Mouse (Mus musculus) myocyte (in vitro differentiated cells): Measurements from ENCODE around the gene Dcx.

Experiments
- CEBPB ChIP-seq: IDR thresholded peaks from 2 replicates; pipeline ENCODE4 v1.6.1; 2011; ENCODE audit warnings: mild to moderate bottlenecking, moderate library complexity; ENCODE audit not compliant: poor library complexity, insufficient read depth, severe bottlenecking
- E2F4 ChIP-seq: IDR thresholded peaks from one replicate; pipeline ENCODE4 v1.6.1; 2011; ENCODE audit warnings: mild to moderate bottlenecking, control low read depth, moderate library complexity; ENCODE audit not compliant: insufficient read depth
- MAX ChIP-seq: IDR thresholded peaks from one replicate; pipeline ENCODE4 v1.6.1; 2011; ENCODE audit warnings: low read depth, mild to moderate bottlenecking, control low read depth
- MYOD1 ChIP-seq, 3 experiments: IDR thresholded peaks; one replicate each; pipeline ENCODE4 v1.6.1; 2011; ENCODE audit warnings: control low read depth in 2 of 3, low read depth in 2 of 3, mild to moderate bottlenecking in 2 of 3, moderate library complexity in 1 of 3; ENCODE audit not compliant: insufficient read length in 2 of 3, control insufficient read depth in 1 of 3
- POLR2A ChIP-seq: IDR thresholded peaks from one replicate; pipeline ENCODE4 v1.6.1; 2011; ENCODE audit warnings: low read depth, mild to moderate bottlenecking, control low read depth, moderate library complexity; ENCODE audit not compliant: insufficient read length
- POLR2AphosphoS2 ChIP-seq: IDR thresholded peaks from one replicate; pipeline ENCODE4 v1.6.1; 2011; ENCODE audit warnings: low read depth, control low read depth; ENCODE audit not compliant: insufficient read length
- REST ChIP-seq: IDR thresholded peaks from one replicate; pipeline ENCODE4 v1.6.1; 2011; ENCODE audit warnings: mild to moderate bottlenecking, control low read depth, moderate library complexity; ENCODE audit not compliant: insufficient read depth, insufficient read length
- SRF ChIP-seq: IDR thresholded peaks from one replicate; pipeline ENCODE4 v1.6.1; 2011; ENCODE audit warnings: low read depth; ENCODE audit not compliant: control insufficient read depth, insufficient read length
- TCF12 ChIP-seq: IDR thresholded peaks from one replicate; pipeline ENCODE4 v1.6.1; 2011; ENCODE audit warnings: mild to moderate bottlenecking, control low read depth; ENCODE audit not compliant: poor library complexity, insufficient read depth, severe bottlenecking
- TCF3 ChIP-seq: IDR thresholded peaks from one replicate; pipeline ENCODE4 v1.6.1; 2011; ENCODE audit warnings: low read depth, control low read depth; ENCODE audit not compliant: insufficient read length
- USF1 ChIP-seq: IDR thresholded peaks from one replicate; pipeline ENCODE4 v1.6.1; 2011; ENCODE audit warnings: low read depth, mild to moderate bottlenecking, control low read depth, moderate library complexity

DNA sequence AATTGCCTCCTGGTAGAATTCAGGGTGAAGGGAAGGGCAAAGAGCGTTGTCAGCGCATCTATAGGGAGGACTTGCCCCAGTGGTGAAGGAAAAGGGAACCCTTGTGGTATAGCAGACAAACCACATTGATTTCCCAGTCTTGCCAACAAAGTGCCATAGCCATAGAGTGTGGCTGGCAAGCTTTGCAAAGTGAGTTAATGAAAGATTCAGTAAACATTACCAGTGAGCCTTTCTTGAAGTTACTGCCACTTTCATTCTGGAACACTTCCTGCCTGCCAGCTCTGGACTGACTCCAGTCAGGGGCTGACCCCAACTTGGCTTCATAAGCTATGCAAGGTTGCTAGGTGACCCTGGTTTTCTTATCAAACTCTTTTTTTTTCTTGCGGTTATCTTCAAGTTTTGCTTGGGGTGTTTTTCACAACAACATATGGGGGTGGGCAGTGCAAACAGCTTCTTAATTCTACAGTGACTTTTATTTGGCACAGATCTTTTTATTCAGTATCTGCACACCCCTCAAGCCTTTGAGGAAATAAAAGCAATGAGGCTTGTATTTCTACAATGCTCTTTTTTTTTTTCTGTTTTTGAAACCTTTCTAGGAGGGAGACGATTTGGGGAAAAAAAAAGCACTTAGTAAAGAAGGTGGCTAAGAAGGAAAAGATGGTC is 51.2 kb downstream of the Dcx start:
- TF ChIP-seq MAX (no peak), POLR2A (no peak), SRF (no peak), POLR2AphosphoS2 (no peak), E2F4 (no peak), MYOD1 (IDR thresholded peaks at IDR 0.05; ENCODE audit: control insufficient read depth in 1 of 3, insufficient read length in 2 of 3, low read depth in 2 of 3) (no peak), TCF12 (no peak), USF1 (no peak), CEBPB (no peak), REST (no peak), TCF3 (no peak)
